Mouse (Mus musculus) hindbrain, embryonic 12.5 days (tissue): Measurements from ENCODE around the gene Aff3. TPM values are rescaled to one million over a fixed set of nuclear protein-coding genes. Genes with fewer than 3 reads are reported as not detected.

Experiments
- ATAC-seq: fragments of 200-750 bp; cut with Nextera tagmentation; 2 replicates; pipeline ENCODE4 v1.8.0; 2017; ENCODE audit warnings: moderate TSS enrichment; ENCODE audit not compliant: low FRiP score
- H3K27ac ChIP-seq: fragments of 300-500 bp; sonication (generic); 2 replicates; pipeline ENCODE4 v1.5.1; 2016; ENCODE audit warnings: mild to moderate bottlenecking
- H3K27me3 ChIP-seq: fragments of 300-500 bp; sonication (generic); 2 replicates; pipeline ENCODE4 v1.6.1; 2016; ENCODE audit warnings: mild to moderate bottlenecking
- H3K36me3 ChIP-seq: fragments of 300-500 bp; sonication (generic); 2 replicates; pipeline ENCODE4 v1.6.1; 2016; ENCODE audit warnings: mild to moderate bottlenecking
- H3K4me1 ChIP-seq: fragments of 300-500 bp; sonication (generic); 2 replicates; pipeline ENCODE4 v1.6.1; 2016
- H3K4me2 ChIP-seq: fragments of 300-500 bp; sonication (generic); replicated peaks from 2 replicates; pipeline ENCODE4 v1.6.1; 2016; ENCODE audit warnings: mild to moderate bottlenecking
- H3K4me3 ChIP-seq: fragments of 300-500 bp; sonication (generic); 2 replicates; pipeline ENCODE4 v1.5.1; 2016; ENCODE audit warnings: mild to moderate bottlenecking
- H3K9ac ChIP-seq: fragments of 300-500 bp; sonication (generic); 2 replicates; pipeline ENCODE4 v1.6.1; 2016; ENCODE audit warnings: mild to moderate bottlenecking, moderate library complexity
- H3K9me3 ChIP-seq: fragments of 300-500 bp; sonication (generic); replicated peaks from 2 replicates; pipeline ENCODE4 v1.6.1; 2016; ENCODE audit warnings: mild to moderate bottlenecking
- WGBS: fragments of 180-500 bp; shearing (Covaris S2); methylation state at CpG from one replicate; pipeline ENCODE4 v1.1.7; 2016; 5-methylcytosine and 5-hydroxymethylcytosine counted together
- polyA plus RNA-seq: library from polyadenylated mRNA; unstranded; fragments of >200 nt; fragmentation: Nextera tagmentation; extraction: Ambion mirVana; gene quantifications from 2 replicates; pipeline ENCODE4 v1.2.1, GENCODE M21; 2016

Aff3 gene
- polyA plus RNA-seq, 1 experiment from 2014 or later, result 45.2 TPM

- H3K9me3 ChIP-seq, result no peaks in the 10 kb centered on the region
- H3K27ac ChIP-seq, result no peak overlapping the region
- no peaks in the 10 kb centered on the region for H3K4me1 ChIP-seq
- H3K27me3 ChIP-seq, result no peaks in the 10 kb centered on the region
- ATAC-seq, result no peak
- H3K4me2 ChIP-seq, result no peak overlapping the region
- no peak overlapping the region for H3K4me3 ChIP-seq
- H3K36me3 ChIP-seq, result peaks cover 25% of the 10 kb centered on the region
- WGBS, result 90% methylated on average over 7 of the region's 7 CpGs
- no peak overlapping the region for H3K9ac ChIP-seq
Observed at GRCm38 (mm10) chr1:38176077-38176476, 488.7 kb downstream of the Aff3 start.

GRCm38 (mm10) chr1:38171874-38172273 is 492.9 kb downstream of the Aff3 start:
- Histone ChIP-seq H3K4me2 (no peak overlapping the region), H3K27me3 (no peaks in the 10 kb centered on the region), H3K4me3 (no peak overlapping the region), H3K9me3 (no peaks in the 10 kb centered on the region), H3K36me3 (no peaks in the 10 kb centered on the region), H3K4me1 (no peaks in the 10 kb centered on the region), H3K9ac (no peak overlapping the region), H3K27ac (no peak overlapping the region)
- 88% methylated on average over 4 of the region's 4 CpGs for WGBS
- ATAC-seq, result no peak

- Histone ChIP-seq H3K9ac (no peak overlapping the region), H3K4me3 (no peak overlapping the region), H3K9me3 (no peaks in the 10 kb centered on the region), H3K27ac (no peak overlapping the region), H3K36me3 (no peaks in the 10 kb centered on the region), H3K27me3 (no peaks in the 10 kb centered on the region), H3K4me1 (peaks cover 4% of the 10 kb centered on the region; the same call in 1 of the 2 replicates), H3K4me2 (no peak overlapping the region)
- ATAC-seq, result no peak
- 71% methylated on average over 2 of the region's 2 CpGs for WGBS
Observed at GRCm38 (mm10) chr1:38165696-38166095, 499.1 kb downstream of the Aff3 start.

- Histone ChIP-seq H3K9me3 (no peaks in the 10 kb centered on the region), H3K4me1 (no peaks in the 10 kb centered on the region), H3K27ac (no peak overlapping the region), H3K4me2 (no peak overlapping the region), H3K36me3 (no peaks in the 10 kb centered on the region), H3K9ac (no peak overlapping the region), H3K4me3 (no peak overlapping the region), H3K27me3 (no peaks in the 10 kb centered on the region)
- WGBS, result 88% methylated on average over 5 of the region's 5 CpGs
- no peak for ATAC-seq
Observed at GRCm38 (mm10) chr1:38150086-38150485, 514.7 kb downstream of the Aff3 start.

GRCm38 (mm10) chr1:38146008-38146407 is 518.7 kb downstream of the Aff3 start:
- H3K9ac ChIP-seq, result no peak overlapping the region
- H3K4me2 ChIP-seq, result no peak overlapping the region
- no peaks in the 10 kb centered on the region for H3K9me3 ChIP-seq
- no peak for ATAC-seq
- no peaks in the 10 kb centered on the region for H3K36me3 ChIP-seq
- H3K27me3 ChIP-seq, result no peaks in the 10 kb centered on the region
- H3K27ac ChIP-seq, result no peak overlapping the region
- 88% methylated on average over 4 of the region's 4 CpGs for WGBS
- no peaks in the 10 kb centered on the region for H3K4me1 ChIP-seq
- no peak overlapping the region for H3K4me3 ChIP-seq

GRCm38 (mm10) chr1:38141371-38141770 is 523.4 kb downstream of the Aff3 start:
- Histone ChIP-seq H3K4me2 (no peak overlapping the region), H3K27ac (no peak overlapping the region), H3K9me3 (no peaks in the 10 kb centered on the region), H3K9ac (no peak overlapping the region), H3K4me3 (no peak overlapping the region), H3K4me1 (no peaks in the 10 kb centered on the region), H3K36me3 (no peaks in the 10 kb centered on the region), H3K27me3 (no peaks in the 10 kb centered on the region)
- WGBS, result 89% methylated on average over 1 of the region's 1 CpGs
- no peak for ATAC-seq

GRCm38 (mm10) chr1:38140911-38141310 is 523.8 kb downstream of the Aff3 start:
- H3K9me3 ChIP-seq, result no peaks in the 10 kb centered on the region
- H3K4me1 ChIP-seq, result no peaks in the 10 kb centered on the region
- H3K27ac ChIP-seq, result no peak overlapping the region
- no peak overlapping the region for H3K4me3 ChIP-seq
- no peak overlapping the region for H3K9ac ChIP-seq
- 88% methylated on average over 2 of the region's 2 CpGs for WGBS
- H3K4me2 ChIP-seq, result no peak overlapping the region
- H3K27me3 ChIP-seq, result no peaks in the 10 kb centered on the region
- H3K36me3 ChIP-seq, result no peaks in the 10 kb centered on the region
- no peak for ATAC-seq

- Histone ChIP-seq H3K36me3 (no peaks in the 10 kb centered on the region), H3K9ac (no peak overlapping the region), H3K4me2 (no peak overlapping the region), H3K9me3 (no peaks in the 10 kb centered on the region), H3K27me3 (no peaks in the 10 kb centered on the region), H3K27ac (no peak overlapping the region), H3K4me1 (no peaks in the 10 kb centered on the region), H3K4me3 (no peak overlapping the region)
- 88% methylated on average over 2 of the region's 2 CpGs for WGBS
- no peak for ATAC-seq
Observed at GRCm38 (mm10) chr1:38139396-38139795, 525.4 kb downstream of the Aff3 start.

GRCm38 (mm10) chr1:38132942-38133341 is 531.8 kb downstream of the Aff3 start:
- no peak for ATAC-seq
- 77% methylated on average over 6 of the region's 6 CpGs for WGBS

GRCm38 (mm10) chr1:38130715-38131483 is 533.9 kb downstream of the Aff3 start:
- Histone ChIP-seq H3K36me3 (no peaks in the 10 kb centered on the region), H3K4me3 (no peak overlapping the region), H3K9ac (peak overlapping the region; percentile 97; the same call in 1 of the 2 replicates), H3K27ac (no peak overlapping the region), H3K4me1 (peaks cover 17% of the 10 kb centered on the region), H3K27me3 (no peaks in the 10 kb centered on the region), H3K9me3 (no peaks in the 10 kb centered on the region), H3K4me2 (no peak overlapping the region)
- no peak for ATAC-seq
- WGBS, result 52% methylated on average over 10 of the region's 10 CpGs

More at GRCm38 (mm10) chr1:38132942-38133341, 531.8 kb downstream of the Aff3 start:
- H3K9ac ChIP-seq, result no peak overlapping the region
- no peaks in the 10 kb centered on the region for H3K9me3 ChIP-seq
- no peaks in the 10 kb centered on the region for H3K27me3 ChIP-seq
- peaks cover 9% of the 10 kb centered on the region for H3K4me1 ChIP-seq
- no peaks in the 10 kb centered on the region for H3K36me3 ChIP-seq
- H3K27ac ChIP-seq, result no peak overlapping the region
- no peak overlapping the region for H3K4me2 ChIP-seq
- no peak overlapping the region for H3K4me3 ChIP-seq

GRCm38 (mm10) chr1:38129501-38130267 is 535.1 kb downstream of the Aff3 start, which contains the start of gene Rev1:
Gene Rev1 (minus strand): TSS chr1:38129801.
- H3K9ac ChIP-seq, result peak within 1 kb of the TSS; percentile 97
- peak; percentile 96 for ATAC-seq
- H3K9me3 ChIP-seq, result no peaks in the 10 kb centered on the region
- peak within 1 kb of the TSS; percentile 98 for H3K27ac ChIP-seq
- H3K4me2 ChIP-seq, result peak within 1 kb of the TSS; percentile 90
- no peaks in the 10 kb centered on the region for H3K27me3 ChIP-seq
- no peaks in the 10 kb centered on the region for H3K36me3 ChIP-seq
- H3K4me3 ChIP-seq, result peak within 1 kb of the TSS; percentile 90
- under 1% methylated on average over 52 of the region's 122 CpGs for WGBS
- H3K4me1 ChIP-seq, result peaks cover 17% of the 10 kb centered on the region

GRCm38 (mm10) chr1:38128919-38129436 is 535.8 kb downstream of the Aff3 start:
- Histone ChIP-seq H3K27ac (peak overlapping the region; percentile 98), H3K4me2 (peak overlapping the region; percentile 90), H3K9me3 (no peaks in the 10 kb centered on the region), H3K27me3 (no peaks in the 10 kb centered on the region), H3K9ac (peak overlapping the region; percentile 97), H3K4me3 (peak overlapping the region; percentile 90), H3K4me1 (peaks cover 17% of the 10 kb centered on the region), H3K36me3 (no peaks in the 10 kb centered on the region)
- ATAC-seq, result no peak; the same call in none of the 2 replicates
- WGBS, result under 1% methylated on average over 44 of the region's 68 CpGs
